Mouse (Mus musculus): ENCODE measurements around the gene Pnpla7. TPM values are rescaled to one million over a fixed set of nuclear protein-coding genes. Genes with fewer than 3 reads are reported as not detected.
"Not testable (repeated sequence)": the region's sequence is repeated elsewhere in the genome, so short reads cannot be mapped to it uniquely, and the experiment has no call there.

Gene Pnpla7
- polyA plus RNA-seq, 1 experiment from 2014 or later: 2.9 TPM

GRCm38 (mm10) chr2:24974452-24974851, 1.4 kb upstream of the Pnpla7 start:
- not testable (repeated sequence) for H3K36me3 ChIP-seq (ENCODE audit: control insufficient read depth, insufficient read depth, low read length); H3K27me3 ChIP-seq (ENCODE audit: control insufficient read depth, insufficient read depth, low read length); H3K9me3 ChIP-seq (ENCODE audit: control insufficient read depth, low read length); H3K4me1 ChIP-seq (replicated peaks; ENCODE audit: control insufficient read depth, insufficient read depth, low read length); ATAC-seq (ENCODE audit: low FRiP score); DNase-seq (ENCODE audit: low spot score)
- Histone ChIP-seq H3K4me3 (ENCODE audit: low read depth, low read length) (peak overlapping the region; percentile 57), H3K9ac (ENCODE audit: low read depth, low read length) (peak overlapping the region; percentile 61), H3K27ac (ENCODE audit: low read depth, low read length) (peak overlapping the region; percentile 24; the same call in 1 of the 2 replicates), H3K4me2 (replicated peaks; ENCODE audit: low read depth, low read length) (peak overlapping the region; percentile 94)
- WGBS: 2% methylated on average over 17 of the region's 17 CpGs

- H3K4me2 ChIP-seq (replicated peaks; ENCODE audit: low read depth, low read length): peak within 1 kb of the TSS; percentile 94
- peak within 1 kb of the TSS; percentile 71 for H3K9ac ChIP-seq (ENCODE audit: low read depth, low read length)
- peak within 1 kb of the TSS; percentile 82 for H3K27ac ChIP-seq (ENCODE audit: low read depth, low read length)
- under 1% methylated on average over 63 of the region's 64 CpGs for WGBS
- peaks cover 3% of the 10 kb centered on the region; the same call in 1 of the 2 replicates for H3K4me1 ChIP-seq (replicated peaks; ENCODE audit: control insufficient read depth, insufficient read depth, low read length)
- no peaks in the 10 kb centered on the region for H3K27me3 ChIP-seq (ENCODE audit: control insufficient read depth, insufficient read depth, low read length)
- peak; percentile 97 for DNase-seq (ENCODE audit: low spot score)
- peak within 1 kb of the TSS; percentile 57 for H3K4me3 ChIP-seq (ENCODE audit: low read depth, low read length)
- ATAC-seq (ENCODE audit: low FRiP score): peak; percentile 100
- no peaks in the 10 kb centered on the region for H3K9me3 ChIP-seq (ENCODE audit: control insufficient read depth, low read length)
- H3K36me3 ChIP-seq (ENCODE audit: control insufficient read depth, insufficient read depth, low read length): no peaks in the 10 kb centered on the region
Measured at GRCm38 (mm10) chr2:24974906-24975703, 728 bp upstream of the Pnpla7 start, which contains the start of gene Mrpl41. Gene Mrpl41 (minus strand): TSS chr2:24975098.

- Histone ChIP-seq H3K4me1 (replicated peaks; ENCODE audit: control insufficient read depth, insufficient read depth, low read length) (peaks cover 3% of the 10 kb centered on the region; the same call in 1 of the 2 replicates), H3K4me2 (replicated peaks; ENCODE audit: low read depth, low read length) (no peak overlapping the region), H3K9ac (ENCODE audit: low read depth, low read length) (no peak overlapping the region), H3K36me3 (ENCODE audit: control insufficient read depth, insufficient read depth, low read length) (no peaks in the 10 kb centered on the region), H3K27me3 (ENCODE audit: control insufficient read depth, insufficient read depth, low read length) (no peaks in the 10 kb centered on the region), H3K9me3 (ENCODE audit: control insufficient read depth, low read length) (no peaks in the 10 kb centered on the region), H3K4me3 (ENCODE audit: low read depth, low read length) (no peak overlapping the region), H3K27ac (ENCODE audit: low read depth, low read length) (no peak overlapping the region)
- ATAC-seq (ENCODE audit: low FRiP score) (no peak), DNase-seq (ENCODE audit: low spot score) (no peak)
- 96% methylated on average over 5 of the region's 5 CpGs for WGBS
Measured at GRCm38 (mm10) chr2:24976960-24977359, 1.1 kb downstream of the Pnpla7 start.

- 68% methylated on average over 2 of the region's 2 CpGs for WGBS
- no peaks in the 10 kb centered on the region for H3K27me3 ChIP-seq (ENCODE audit: control insufficient read depth, insufficient read depth, low read length)
- no peak overlapping the region for H3K27ac ChIP-seq (ENCODE audit: low read depth, low read length)
- no peak overlapping the region for H3K4me3 ChIP-seq (ENCODE audit: low read depth, low read length)
- H3K4me2 ChIP-seq (replicated peaks; ENCODE audit: low read depth, low read length): no peak overlapping the region
- no peaks in the 10 kb centered on the region for H3K9me3 ChIP-seq (ENCODE audit: control insufficient read depth, low read length)
- H3K9ac ChIP-seq (ENCODE audit: low read depth, low read length): no peak overlapping the region
- no peaks in the 10 kb centered on the region for H3K36me3 ChIP-seq (ENCODE audit: control insufficient read depth, insufficient read depth, low read length)
- no peaks in the 10 kb centered on the region for H3K4me1 ChIP-seq (replicated peaks; ENCODE audit: control insufficient read depth, insufficient read depth, low read length)
- DNase-seq (ENCODE audit: low spot score) (no peak), ATAC-seq (ENCODE audit: low FRiP score) (no peak)
Measured at GRCm38 (mm10) chr2:24987762-24988161, 11.9 kb downstream of the Pnpla7 start.

GRCm38 (mm10) chr2:24995332-24995731, 19.5 kb downstream of the Pnpla7 start:
- DNase-seq (ENCODE audit: low spot score) (no peak), ATAC-seq (ENCODE audit: low FRiP score) (no peak)
- Histone ChIP-seq H3K36me3 (ENCODE audit: control insufficient read depth, insufficient read depth, low read length) (no peaks in the 10 kb centered on the region), H3K4me3 (ENCODE audit: low read depth, low read length) (no peak overlapping the region), H3K27me3 (ENCODE audit: control insufficient read depth, insufficient read depth, low read length) (no peaks in the 10 kb centered on the region), H3K27ac (ENCODE audit: low read depth, low read length) (no peak overlapping the region), H3K4me1 (replicated peaks; ENCODE audit: control insufficient read depth, insufficient read depth, low read length) (no peaks in the 10 kb centered on the region), H3K9me3 (ENCODE audit: control insufficient read depth, low read length) (no peaks in the 10 kb centered on the region), H3K4me2 (replicated peaks; ENCODE audit: low read depth, low read length) (no peak overlapping the region), H3K9ac (ENCODE audit: low read depth, low read length) (no peak overlapping the region)
- WGBS: 96% methylated on average over 6 of the region's 6 CpGs

- DNase-seq (ENCODE audit: low spot score) (no peak), ATAC-seq (ENCODE audit: low FRiP score) (no peak)
- Histone ChIP-seq H3K27me3 (ENCODE audit: control insufficient read depth, insufficient read depth, low read length) (no peaks in the 10 kb centered on the region), H3K36me3 (ENCODE audit: control insufficient read depth, insufficient read depth, low read length) (no peaks in the 10 kb centered on the region), H3K27ac (ENCODE audit: low read depth, low read length) (no peak overlapping the region), H3K9ac (ENCODE audit: low read depth, low read length) (no peak overlapping the region), H3K4me3 (ENCODE audit: low read depth, low read length) (no peak overlapping the region), H3K9me3 (ENCODE audit: control insufficient read depth, low read length) (no peaks in the 10 kb centered on the region), H3K4me2 (replicated peaks; ENCODE audit: low read depth, low read length) (no peak overlapping the region), H3K4me1 (replicated peaks; ENCODE audit: control insufficient read depth, insufficient read depth, low read length) (no peaks in the 10 kb centered on the region)
- WGBS: 81% methylated on average over 2 of the region's 2 CpGs
Measured at GRCm38 (mm10) chr2:24996471-24996870, 20.6 kb downstream of the Pnpla7 start.

- Histone ChIP-seq H3K4me1 (replicated peaks; ENCODE audit: control insufficient read depth, insufficient read depth, low read length) (no peaks in the 10 kb centered on the region), H3K4me3 (ENCODE audit: low read depth, low read length) (no peak overlapping the region), H3K9ac (ENCODE audit: low read depth, low read length) (no peak overlapping the region), H3K27ac (ENCODE audit: low read depth, low read length) (no peak overlapping the region), H3K36me3 (ENCODE audit: control insufficient read depth, insufficient read depth, low read length) (no peaks in the 10 kb centered on the region), H3K9me3 (ENCODE audit: control insufficient read depth, low read length) (no peaks in the 10 kb centered on the region), H3K27me3 (ENCODE audit: control insufficient read depth, insufficient read depth, low read length) (no peaks in the 10 kb centered on the region), H3K4me2 (replicated peaks; ENCODE audit: low read depth, low read length) (no peak overlapping the region)
- DNase-seq (ENCODE audit: low spot score) (peak; percentile 34), ATAC-seq (ENCODE audit: low FRiP score) (no peak)
- 79% methylated on average over 3 of the region's 3 CpGs for whole genome bisulfite sequencing
Measured at GRCm38 (mm10) chr2:25000544-25001235, 24.9 kb downstream of the Pnpla7 start.

GRCm38 (mm10) chr2:25003946-25004786, 28.3 kb downstream of the Pnpla7 start:
- Histone ChIP-seq H3K9ac (ENCODE audit: low read depth, low read length) (no peak overlapping the region), H3K4me3 (ENCODE audit: low read depth, low read length) (no peak overlapping the region), H3K27ac (ENCODE audit: low read depth, low read length) (no peak overlapping the region), H3K27me3 (ENCODE audit: control insufficient read depth, insufficient read depth, low read length) (no peaks in the 10 kb centered on the region), H3K9me3 (ENCODE audit: control insufficient read depth, low read length) (no peaks in the 10 kb centered on the region), H3K4me1 (replicated peaks; ENCODE audit: control insufficient read depth, insufficient read depth, low read length) (no peaks in the 10 kb centered on the region), H3K4me2 (replicated peaks; ENCODE audit: low read depth, low read length) (no peak overlapping the region), H3K36me3 (ENCODE audit: control insufficient read depth, insufficient read depth, low read length) (no peaks in the 10 kb centered on the region)
- DNase-seq (ENCODE audit: low spot score) (no peak), ATAC-seq (ENCODE audit: low FRiP score) (no peak)
- whole genome bisulfite sequencing: 79% methylated on average over 9 of the region's 9 CpGs
